Mouse (Mus musculus) right cerebral cortex, postnatal 14 days (tissue): ENCODE data around the gene Ssh3.

Source experiments
- DNase-seq: peaks from one replicate; pipeline ENCODE4 v3.0.0; 2022

Ssh3 gene

GRCm38 (mm10) chr19:4214771-4215450, 54.1 kb downstream of the Ssh3 start:
- DNase-seq, result no peak

GRCm38 (mm10) chr19:4214071-4214770, 54.8 kb downstream of the Ssh3 start, which contains the start of the genes Clcf1 and AC109138.7:
TSS of gene Clcf1 (plus strand) at chr19:4214238.
TSS of gene AC109138.7 (plus strand) at chr19:4214357.
- no peak for DNase-seq

GRCm38 (mm10) chr19:4213524-4213974, 55.4 kb downstream of the Ssh3 start:
- no peak for DNase-seq

GRCm38 (mm10) chr19:4211891-4212588, 56.9 kb downstream of the Ssh3 start:
- no peak for DNase-seq
